In genomic region chr9:113267696-113268095, GRCm38 (mm10) we compare ENCODE assay signal across 20 mouse cellular contexts.
DNase-seq lines count a peak whose midpoint lies in the region; ATAC-seq and TF ChIP-seq lines count a peak whose summit lies in the region.
"Had no signal": no experiment of that assay in that cellular context is flagged by ENCODE, and none has a peak within 500 bp of the region (broad histone marks: within the 10 kb centered on the region; RNA-seq: fewer than 3 reads in every experiment).

No protein-coding gene starts in this region.

- DNase-seq in embryonic facial prominence, embryonic 14.5 days (ENCODE audit: low spot score) = peak; percentile 9
- no peak for DNase-seq in embryonic facial prominence, embryonic 10.5 days (ENCODE audit: low spot score)
- no peak for DNase-seq in left cerebral cortex, adult 2 months (ENCODE audit: extremely low spot score in 1 of 2, low spot score in 2 of 2)
- no peak for DNase-seq in left cerebral cortex, adult 9 months (ENCODE audit: low spot score in 2 of 2)
- DNase-seq in retina, postnatal 1 day = peak; percentile 29
- no peak for DNase-seq in retina, embryonic 14.5 days (ENCODE audit: low spot score)
- no peak for DNase-seq in adrenal gland, adult 8-10 months
- DNase-seq: adrenal gland, postnatal 10 days; B cell, adult 2 months; cerebellum, adult 18-20 months; cerebellum, adult 9-11 months; cerebellum, postnatal 36 days; gastrocnemius, postnatal 10 days; heart, postnatal 36 days had no signal

- H3K9ac ChIP-seq in embryonic facial prominence, embryonic 14.5 days (ENCODE audit: low read depth, low read length) = no peak overlapping the region
- H3K9ac ChIP-seq: heart, embryonic 13.5 days; hindbrain, embryonic 12.5 days had no signal

- ATAC-seq in embryonic facial prominence, embryonic 14.5 days (ENCODE audit: low read depth) = no peak
- ATAC-seq: CD4-positive, CD25-positive, alpha-beta regulatory T cell, adult 4 months; forebrain, embryonic 16.5 days; intestine, embryonic 16.5 days had no signal

- no peak for TF ChIP-seq CTCF in left cerebral cortex, adult 2 months (IDR thresholded peaks at IDR 0.05)

- no peaks in the 10 kb centered on the region for H3K27me3 ChIP-seq in embryonic facial prominence, embryonic 14.5 days (replicated peaks; ENCODE audit: control insufficient read depth, insufficient read depth, low read length)
- H3K27me3 ChIP-seq in embryonic facial prominence, embryonic 10.5 days (replicated peaks; ENCODE audit: low read depth, poor library complexity, severe bottlenecking) = no peaks in the 10 kb centered on the region
- H3K27me3 ChIP-seq: heart, embryonic 13.5 days; hindbrain, embryonic 12.5 days had no signal

- no peak overlapping the region for H3K4me2 ChIP-seq in embryonic facial prominence, embryonic 14.5 days (ENCODE audit: low read depth, low read length)
- H3K4me2 ChIP-seq: heart, embryonic 13.5 days; hindbrain, embryonic 12.5 days had no signal

- no peaks in the 10 kb centered on the region for H3K36me3 ChIP-seq in embryonic facial prominence, embryonic 14.5 days (ENCODE audit: control insufficient read depth, insufficient read depth, low read length)
- no peaks in the 10 kb centered on the region for H3K36me3 ChIP-seq in embryonic facial prominence, embryonic 10.5 days (replicated peaks)
- H3K36me3 ChIP-seq: G1E; heart, embryonic 13.5 days; hindbrain, embryonic 12.5 days had no signal

- no peaks in the 10 kb centered on the region for H3K4me1 ChIP-seq in embryonic facial prominence, embryonic 14.5 days (ENCODE audit: control insufficient read depth, insufficient read depth, low read length)
- H3K4me1 ChIP-seq in embryonic facial prominence, embryonic 10.5 days = no peaks in the 10 kb centered on the region
- H3K4me1 ChIP-seq: heart, embryonic 13.5 days; hindbrain, embryonic 12.5 days had no signal

- intact Hi-C loops in left cerebral cortex, adult 2 months (cut with DNase I) = no loop called here

- H3K4me3 ChIP-seq in embryonic facial prominence, embryonic 14.5 days (ENCODE audit: low read depth, low read length) = no peak overlapping the region
- no peak overlapping the region for H3K4me3 ChIP-seq in embryonic facial prominence, embryonic 10.5 days
- H3K4me3 ChIP-seq in left cerebral cortex, adult 2 months = no peak overlapping the region
- H3K4me3 ChIP-seq: heart, embryonic 13.5 days; hindbrain, embryonic 12.5 days had no signal

- 79% methylated on average over 8 of the region's 8 CpGs for WGBS in embryonic facial prominence, embryonic 14.5 days
- 84% methylated on average over 8 of the region's 8 CpGs for WGBS in embryonic facial prominence, embryonic 10.5 days

- H3K27ac ChIP-seq in embryonic facial prominence, embryonic 14.5 days (replicated peaks; ENCODE audit: low read depth, low read length) = no peak overlapping the region
- no peak overlapping the region for H3K27ac ChIP-seq in embryonic facial prominence, embryonic 10.5 days (replicated peaks)
- H3K27ac ChIP-seq in left cerebral cortex, adult 2 months = peak overlapping the region; percentile 89
- H3K27ac ChIP-seq: heart, embryonic 13.5 days; hindbrain, embryonic 12.5 days had no signal

- no peaks in the 10 kb centered on the region for H3K9me3 ChIP-seq in embryonic facial prominence, embryonic 14.5 days (ENCODE audit: control insufficient read depth, low read length)
- 0 out of 2 replicates have a peak, but pooled peaks cover 3% of the 10 kb centered on the region for H3K9me3 ChIP-seq in embryonic facial prominence, embryonic 10.5 days
- H3K9me3 ChIP-seq: heart, embryonic 13.5 days; hindbrain, embryonic 12.5 days had no signal

Comparison
In these comparisons a context has a peak if more than half of its experiments do, and no peak if none do; other contexts are left out.
1. DNase-seq: peak in embryonic facial prominence, embryonic 14.5 days (single experiment) and retina, postnatal 1 day (single experiment); none in embryonic facial prominence, embryonic 10.5 days (single experiment), left cerebral cortex, adult 2 months (0 of 2), left cerebral cortex, adult 9 months (0 of 2), retina, embryonic 14.5 days (single experiment) and adrenal gland, adult 8-10 months (single experiment).